Mouse (Mus musculus) midbrain, postnatal 0 days (tissue): ENCODE measurements at regions not wholly inside any gene's neighbourhood (a gene's known extent, or its start where the extent isn't known, plus 50 kb on each side); places are given as distances from the start of the nearest gene placed in this dataset.

Experiments used
- ATAC-seq: fragments of 200-750 bp; cut with Nextera tagmentation; 2 replicates; pipeline ENCODE4 v1.8.0; 2017; ENCODE audit warnings: moderate number of reproducible peaks, mild to moderate bottlenecking, moderate TSS enrichment, moderate library complexity; ENCODE audit not compliant: low FRiP score
- DNase-seq: peaks from one replicate; pipeline ENCODE4 v3.0.0-alpha.2; 2015; ENCODE audit warnings: low spot score
- H3K27ac ChIP-seq: fragments of 300-500 bp; sonication (generic); 2 replicates; pipeline ENCODE4 v1.5.1; 2014; ENCODE audit warnings: low read depth, mild to moderate bottlenecking, low read length, mixed read lengths
- H3K27me3 ChIP-seq: fragments of 300-500 bp; sonication (generic); 2 replicates; pipeline ENCODE4 v1.6.1; 2014; ENCODE audit warnings: low read length, control low read depth, mixed read lengths; ENCODE audit not compliant: insufficient read depth
- H3K36me3 ChIP-seq: fragments of 300-500 bp; sonication (generic); 2 replicates; pipeline ENCODE4 v1.6.1; 2014; ENCODE audit warnings: low read length, control low read depth, mixed read lengths; ENCODE audit not compliant: insufficient read depth
- H3K4me1 ChIP-seq: fragments of 300-500 bp; sonication (generic); 2 replicates; pipeline ENCODE4 v1.6.1; 2014; ENCODE audit warnings: mild to moderate bottlenecking, control low read depth, antibody characterized with exemption, low read length, mixed read lengths; ENCODE audit not compliant: insufficient read depth
- H3K4me2 ChIP-seq: fragments of 300-500 bp; sonication (generic); 2 replicates; pipeline ENCODE4 v1.6.1; 2014; ENCODE audit warnings: low read depth, mild to moderate bottlenecking, low read length, mixed read lengths; ENCODE audit not compliant: poor library complexity, severe bottlenecking
- H3K4me3 ChIP-seq: fragments of 300-500 bp; sonication (generic); 2 replicates; pipeline ENCODE4 v1.5.1; 2014; ENCODE audit warnings: low read depth, mild to moderate bottlenecking, low read length, moderate library complexity
- H3K9ac ChIP-seq: fragments of 300-500 bp; sonication (generic); replicated peaks from 2 replicates; pipeline ENCODE4 v1.6.1; 2014; ENCODE audit warnings: mild to moderate bottlenecking, low read length, moderate library complexity, mixed read lengths; ENCODE audit not compliant: poor library complexity, severe bottlenecking
- H3K9me3 ChIP-seq: fragments of 300-500 bp; sonication (generic); 2 replicates; pipeline ENCODE4 v1.6.1; 2016; ENCODE audit warnings: low read length, control low read depth
- CTCF ChIP-seq: IDR thresholded peaks from 2 replicates; pipeline ENCODE4 v1.5.1; 2016; ENCODE audit warnings: antibody characterized with exemption, mild to moderate bottlenecking
- WGBS: fragments of 180-500 bp; shearing (Covaris S2); extraction: QIAGEN DNeasy Blood & Tissue Kit; methylation state at CpG from one replicate; pipeline ENCODE4 v1.1.7; 2014; 5-methylcytosine and 5-hydroxymethylcytosine counted together

GRCm38 (mm10) chr7:137715126-137715900 lies 277.9 kb downstream of the Glrx3 start:
- ATAC-seq (no peak), DNase-seq (peak; percentile 58)
- Histone ChIP-seq H3K9ac (no peak overlapping the region), H3K36me3 (no peaks in the 10 kb centered on the region), H3K27me3 (no peaks in the 10 kb centered on the region), H3K4me3 (no peak overlapping the region), H3K4me2 (no peak overlapping the region), H3K4me1 (peaks cover 2% of the 10 kb centered on the region; the same call in 1 of the 2 replicates), H3K9me3 (no peaks in the 10 kb centered on the region), H3K27ac (no peak overlapping the region)
- 52% methylated on average over 6 of the region's 6 CpGs for WGBS
- no peak for TF ChIP-seq CTCF

- Histone ChIP-seq H3K27me3 (no peaks in the 10 kb centered on the region), H3K36me3 (no peaks in the 10 kb centered on the region), H3K4me1 (0 out of 2 replicates have a peak, but pooled peaks cover 4% of the 10 kb centered on the region), H3K9ac (no peak overlapping the region), H3K4me2 (no peak overlapping the region), H3K9me3 (no peaks in the 10 kb centered on the region), H3K4me3 (no peak overlapping the region), H3K27ac (no peak overlapping the region)
- WGBS = 57% methylated on average over 7 of the region's 7 CpGs
- TF ChIP-seq CTCF = no peak
- ATAC-seq (peak; percentile 34; the same call in 1 of the 2 replicates), DNase-seq (peak; percentile 80)
Observed at GRCm38 (mm10) chr7:137723361-137724040, 286.1 kb downstream of the Glrx3 start.

GRCm38 (mm10) chr7:137726031-137726430 lies 288.6 kb downstream of the Glrx3 start:
- no peak overlapping the region for H3K4me3 ChIP-seq
- no peak for TF ChIP-seq CTCF
- H3K9me3 ChIP-seq = no peaks in the 10 kb centered on the region
- H3K27ac ChIP-seq = no peak overlapping the region
- ATAC-seq (no peak), DNase-seq (peak; percentile 58)
- no peaks in the 10 kb centered on the region for H3K27me3 ChIP-seq
- 0 out of 2 replicates have a peak, but pooled peaks cover 4% of the 10 kb centered on the region for H3K4me1 ChIP-seq
- H3K9ac ChIP-seq = no peak overlapping the region
- no peak overlapping the region for H3K4me2 ChIP-seq
- WGBS = 83% methylated on average over 7 of the region's 7 CpGs
- H3K36me3 ChIP-seq = no peaks in the 10 kb centered on the region

DNA sequence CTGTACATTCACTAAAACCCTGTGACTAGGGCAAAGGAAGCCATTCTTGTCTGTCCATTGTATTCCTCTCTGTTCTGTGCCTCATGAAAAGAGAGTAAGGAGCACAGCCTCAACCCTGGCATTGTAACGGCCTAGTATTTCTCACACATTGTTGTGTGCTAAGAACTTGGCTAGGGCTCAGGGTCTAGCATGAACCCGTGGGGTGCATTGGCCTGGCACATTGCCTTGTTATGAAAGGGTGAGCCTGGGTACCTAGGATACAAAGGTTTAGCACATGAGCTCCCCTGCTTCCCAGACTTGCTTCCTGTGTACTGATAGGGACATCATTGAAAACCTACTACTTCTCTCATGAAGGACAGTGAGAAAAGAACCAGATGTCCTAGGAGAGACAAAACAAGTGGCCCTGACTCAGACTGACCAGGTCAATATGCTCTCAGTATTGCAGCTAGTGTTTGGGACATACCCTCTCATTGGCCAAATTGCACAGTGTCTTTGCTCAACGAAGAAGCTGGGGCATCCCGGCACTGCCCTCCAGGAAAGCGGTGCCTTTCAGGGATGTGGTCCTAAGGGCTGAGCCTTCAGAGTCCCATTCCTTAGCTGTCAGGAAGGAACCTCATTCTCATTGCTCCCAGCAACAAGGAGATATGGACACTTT lies 298.6 kb downstream of the Glrx3 start:
- Histone ChIP-seq H3K27me3 (no peaks in the 10 kb centered on the region), H3K36me3 (no peaks in the 10 kb centered on the region), H3K9ac (no peak overlapping the region), H3K4me2 (no peak overlapping the region), H3K27ac (no peak overlapping the region), H3K9me3 (no peaks in the 10 kb centered on the region), H3K4me1 (0 out of 2 replicates have a peak, but pooled peaks cover 3% of the 10 kb centered on the region), H3K4me3 (no peak overlapping the region)
- 85% methylated on average over 5 of the region's 5 CpGs for WGBS
- DNase-seq (no peak), ATAC-seq (no peak)
- TF ChIP-seq CTCF = no peak

GRCm38 (mm10) chr7:137741702-137742101 lies 304.3 kb downstream of the Glrx3 start:
- Histone ChIP-seq H3K9me3 (no peaks in the 10 kb centered on the region), H3K4me2 (no peak overlapping the region), H3K36me3 (no peaks in the 10 kb centered on the region), H3K27ac (no peak overlapping the region), H3K4me1 (no peaks in the 10 kb centered on the region), H3K4me3 (no peak overlapping the region), H3K9ac (no peak overlapping the region), H3K27me3 (no peaks in the 10 kb centered on the region)
- ATAC-seq (no peak), DNase-seq (no peak)
- 79% methylated on average over 3 of the region's 3 CpGs for WGBS
- TF ChIP-seq CTCF = no peak
